ENCODE assay signal across 9 mouse cellular contexts in the genomic region with DNA sequence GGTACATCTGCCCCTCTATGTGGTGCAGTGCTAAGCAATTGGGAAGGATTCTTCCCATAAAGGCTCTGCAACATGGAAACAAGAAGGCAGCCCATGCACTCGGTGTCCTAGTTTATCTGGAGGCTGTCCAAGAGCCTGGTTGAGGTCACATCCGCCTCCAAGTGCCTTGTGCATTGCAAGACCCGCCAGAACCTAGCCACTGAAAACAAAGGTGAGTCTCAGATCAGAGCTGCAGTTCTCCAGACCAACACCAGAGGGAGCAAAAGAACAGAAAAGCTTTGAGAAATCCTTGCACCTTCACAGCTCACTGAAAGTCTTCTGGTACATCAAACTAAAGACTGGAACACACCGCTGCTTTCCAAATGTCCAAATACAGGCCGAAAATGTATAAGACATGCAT. TPM values are rescaled to one million over a fixed set of nuclear protein-coding genes. Genes with fewer than 3 reads are reported as not detected.
A peak's percentile ranks its signal among the peaks of the same experiment; 100 is the strongest.
DNase-seq lines count a peak whose midpoint lies in the region; ATAC-seq and TF ChIP-seq lines count a peak whose summit lies in the region.
"Had no signal": no experiment of that assay in that cellular context is flagged by ENCODE, and none has a peak within 500 bp of the region (broad histone marks: within the 10 kb centered on the region; RNA-seq: fewer than 3 reads in every experiment).

No protein-coding gene starts in this region.

- no peak overlapping the region for H3K9ac ChIP-seq in heart, embryonic 12.5 days
- no peak overlapping the region for H3K9ac ChIP-seq in embryonic facial prominence, embryonic 14.5 days (ENCODE audit: low read depth, low read length)
- no peak overlapping the region for H3K9ac ChIP-seq in midbrain, embryonic 15.5 days

- intact Hi-C loops in left cerebral cortex, adult 2 months (cut with DNase I): loop anchor here (1.0 to 5.0 kb wide), 3 partner anchors 68 to 169 kb away; no protein-coding TSS in a partner anchor

- no peaks in the 10 kb centered on the region for H3K9me3 ChIP-seq in heart, embryonic 12.5 days (replicated peaks)
- H3K9me3 ChIP-seq in embryonic facial prominence, embryonic 14.5 days (ENCODE audit: control insufficient read depth, low read length): no peaks in the 10 kb centered on the region
- no peaks in the 10 kb centered on the region for H3K9me3 ChIP-seq in midbrain, embryonic 15.5 days

- H3K4me2 ChIP-seq in heart, embryonic 12.5 days: no peak overlapping the region
- no peak overlapping the region for H3K4me2 ChIP-seq in embryonic facial prominence, embryonic 14.5 days (ENCODE audit: low read depth, low read length)
- H3K4me2 ChIP-seq in midbrain, embryonic 15.5 days: no peak overlapping the region

- H3K27me3 ChIP-seq in heart, embryonic 12.5 days (replicated peaks): peaks cover 20% of the 10 kb centered on the region
- no peaks in the 10 kb centered on the region for H3K27me3 ChIP-seq in embryonic facial prominence, embryonic 14.5 days (replicated peaks; ENCODE audit: control insufficient read depth, insufficient read depth, low read length)
- no peaks in the 10 kb centered on the region for H3K27me3 ChIP-seq in midbrain, embryonic 15.5 days (replicated peaks)
- no peaks in the 10 kb centered on the region for H3K27me3 ChIP-seq in splenic B cell, adult 2 months (ENCODE audit: control insufficient read depth, insufficient read depth, low read length, poor library complexity, severe bottlenecking)

- H3K4me3 ChIP-seq in heart, embryonic 12.5 days: no peak overlapping the region
- H3K4me3 ChIP-seq in embryonic facial prominence, embryonic 14.5 days (ENCODE audit: low read depth, low read length): no peak overlapping the region
- H3K4me3 ChIP-seq in left cerebral cortex, adult 2 months: no peak overlapping the region
- H3K4me3 ChIP-seq in midbrain, embryonic 15.5 days: no peak overlapping the region
- H3K4me3 ChIP-seq: myocyte had no signal

- peak; percentile 91 for DNase-seq in heart, adult 11 months
- peak; percentile 17 to 40 for DNase-seq in adrenal gland, postnatal 4 days (ENCODE audit: low spot score in 2 of 2)
- peak; percentile 79 for DNase-seq in embryonic facial prominence, embryonic 14.5 days (ENCODE audit: low spot score)
- peak; percentile 81 for DNase-seq in heart, postnatal 4 days
- DNase-seq in left cerebral cortex, adult 2 months (ENCODE audit: extremely low spot score in 1 of 2, low spot score in 2 of 2): peak; percentile 73 to 83
- peak; percentile 79 for DNase-seq in splenic B cell, adult 2 months (ENCODE audit: low read depth, low spot score)

- 17% methylated on average over 5 of the region's 5 CpGs for WGBS in heart, embryonic 12.5 days
- 20% methylated on average over 5 of the region's 5 CpGs for WGBS in embryonic facial prominence, embryonic 14.5 days
- 11% methylated on average over 5 of the region's 5 CpGs for WGBS in midbrain, embryonic 15.5 days

- peak; percentile 93 for TF ChIP-seq CTCF in left cerebral cortex, adult 2 months (IDR thresholded peaks at IDR 0.05)

- no peak overlapping the region for H3K27ac ChIP-seq in heart, embryonic 12.5 days (ENCODE audit: poor library complexity, severe bottlenecking)
- H3K27ac ChIP-seq in embryonic facial prominence, embryonic 14.5 days (replicated peaks; ENCODE audit: low read depth, low read length): no peak overlapping the region
- H3K27ac ChIP-seq in left cerebral cortex, adult 2 months: no peak overlapping the region
- H3K27ac ChIP-seq in midbrain, embryonic 15.5 days: no peak overlapping the region

- no peaks in the 10 kb centered on the region for H3K36me3 ChIP-seq in heart, embryonic 12.5 days
- H3K36me3 ChIP-seq in embryonic facial prominence, embryonic 14.5 days (ENCODE audit: control insufficient read depth, insufficient read depth, low read length): no peaks in the 10 kb centered on the region
- no peaks in the 10 kb centered on the region for H3K36me3 ChIP-seq in midbrain, embryonic 15.5 days (replicated peaks)
- no peaks in the 10 kb centered on the region for H3K36me3 ChIP-seq in splenic B cell, adult 2 months (ENCODE audit: control insufficient read depth, insufficient read depth, low read length, poor library complexity, severe bottlenecking)

- ATAC-seq in heart, embryonic 12.5 days (ENCODE audit: insufficient number of reproducible peaks, low FRiP score): no peak
- no peak; the same call in 1 of the 2 replicates for ATAC-seq in embryonic facial prominence, embryonic 14.5 days (ENCODE audit: low read depth)
- peak; percentile 3; the same call in 1 of the 2 replicates for ATAC-seq in midbrain, embryonic 15.5 days (replicated peaks)

- H3K4me1 ChIP-seq in heart, embryonic 12.5 days (replicated peaks): no peaks in the 10 kb centered on the region
- no peaks in the 10 kb centered on the region for H3K4me1 ChIP-seq in embryonic facial prominence, embryonic 14.5 days (ENCODE audit: control insufficient read depth, insufficient read depth, low read length)
- no peaks in the 10 kb centered on the region for H3K4me1 ChIP-seq in midbrain, embryonic 15.5 days

RNA-seq across cellular contexts. Expression of a gene that starts 11.7 kb away (rescaled TPM):
- polyA plus RNA-seq in heart, embryonic 12.5 days (2016; fragmentation: Nextera tagmentation; extraction: Ambion mirVana): 3.8 and 4.0 TPM in 2 replicates
- total RNA-seq in adrenal gland, postnatal 4 days (2021): 1 to 10 TPM; 5.4 to 8.0 TPM
- 3.4 and 5.3 TPM in 2 replicates for polyA plus RNA-seq in embryonic facial prominence, embryonic 14.5 days (2014; fragmentation: Nextera tagmentation; extraction: Ambion mirVana)
- 1 to 10 TPM; 9.1 to 9.8 TPM for total RNA-seq in heart, postnatal 4 days (2021)
- 10 to 100 TPM; 49.5 to 50.5 TPM for total RNA-seq in left cerebral cortex, adult 2 months (2021)
- 15.2 and 15.4 TPM in 2 replicates for polyA plus RNA-seq in midbrain, embryonic 15.5 days (2015; fragmentation: Nextera tagmentation; extraction: Ambion mirVana)

RNA-seq across cellular contexts. Expression of a gene that starts 24.5 kb away (rescaled TPM):
- polyA plus RNA-seq in heart, embryonic 12.5 days (2016; fragmentation: Nextera tagmentation; extraction: Ambion mirVana): 61.7 and 65.8 TPM in 2 replicates
- total RNA-seq in adrenal gland, postnatal 4 days (2021): 10 to 100 TPM; 33.0 to 37.3 TPM
- polyA plus RNA-seq in embryonic facial prominence, embryonic 14.5 days (2014; fragmentation: Nextera tagmentation; extraction: Ambion mirVana): 64.7 and 67.7 TPM in 2 replicates
- 10 to 100 TPM; 24.4 to 26.7 TPM for total RNA-seq in heart, postnatal 4 days (2021)
- total RNA-seq in left cerebral cortex, adult 2 months (2021): 10 to 100 TPM; 26.6 to 31.2 TPM
- 38.5 and 40.5 TPM in 2 replicates for polyA plus RNA-seq in midbrain, embryonic 15.5 days (2015; fragmentation: Nextera tagmentation; extraction: Ambion mirVana)

RNA-seq across cellular contexts. Expression of a gene that starts 51.0 kb away (rescaled TPM):
- polyA plus RNA-seq in heart, embryonic 12.5 days (2016; fragmentation: Nextera tagmentation; extraction: Ambion mirVana): 0.09 and 0.21 TPM in 2 replicates
- under 1 TPM; 0.08 to 0.11 TPM for total RNA-seq in adrenal gland, postnatal 4 days (2021)
- polyA plus RNA-seq in embryonic facial prominence, embryonic 14.5 days (2014; fragmentation: Nextera tagmentation; extraction: Ambion mirVana): 0.17 and 0.20 TPM in 2 replicates
- total RNA-seq in heart, postnatal 4 days (2021): under 1 TPM in 1 of 2 experiments, not detected in 1; 0.14 TPM
- under 1 TPM; 0.29 to 0.35 TPM for total RNA-seq in left cerebral cortex, adult 2 months (2021)
- polyA plus RNA-seq in midbrain, embryonic 15.5 days (2015; fragmentation: Nextera tagmentation; extraction: Ambion mirVana): 0.79 and 1.3 TPM in 2 replicates

Comparison
In these comparisons a context has a peak if more than half of its experiments do, and no peak if none do; other contexts are left out.
1. DNase-seq: peak in every context shown above with its lines; median percentile 91 in heart, adult 11 months; 81 in heart, postnatal 4 days; 79 in embryonic facial prominence, embryonic 14.5 days; 79 in splenic B cell, adult 2 months; 78 in left cerebral cortex, adult 2 months; 28 in adrenal gland, postnatal 4 days.
2. RNA of a gene that starts 11.7 kb away (total RNA-seq): 49.5 to 50.5 TPM in left cerebral cortex, adult 2 months; 9.1 to 9.8 TPM in heart, postnatal 4 days and 5.4 to 8.0 TPM in adrenal gland, postnatal 4 days; every median in the first group is over 4 times any median in the second.